Mouse (Mus musculus) gastrocnemius, adult 18-20 months (tissue): ENCODE measurements around the gene Arhgap4. TPM values are rescaled to one million over a fixed set of nuclear protein-coding genes. Genes with fewer than 3 reads are reported as not detected.

ENCODE experiments used
- DNase-seq: peaks from one replicate; pipeline ENCODE4 v3.0.0; 2021; ENCODE audit warnings: low spot score
- total RNA-seq, 2 experiments: library from RNA; stranded (reverse); gene quantifications; 2 replicates each; pipeline ENCODE4 v1.2.3; 2021

Gene Arhgap4
- total RNA-seq, 2 experiments from 2014 or later, result 0.33 to 0.43 TPM

DNA sequence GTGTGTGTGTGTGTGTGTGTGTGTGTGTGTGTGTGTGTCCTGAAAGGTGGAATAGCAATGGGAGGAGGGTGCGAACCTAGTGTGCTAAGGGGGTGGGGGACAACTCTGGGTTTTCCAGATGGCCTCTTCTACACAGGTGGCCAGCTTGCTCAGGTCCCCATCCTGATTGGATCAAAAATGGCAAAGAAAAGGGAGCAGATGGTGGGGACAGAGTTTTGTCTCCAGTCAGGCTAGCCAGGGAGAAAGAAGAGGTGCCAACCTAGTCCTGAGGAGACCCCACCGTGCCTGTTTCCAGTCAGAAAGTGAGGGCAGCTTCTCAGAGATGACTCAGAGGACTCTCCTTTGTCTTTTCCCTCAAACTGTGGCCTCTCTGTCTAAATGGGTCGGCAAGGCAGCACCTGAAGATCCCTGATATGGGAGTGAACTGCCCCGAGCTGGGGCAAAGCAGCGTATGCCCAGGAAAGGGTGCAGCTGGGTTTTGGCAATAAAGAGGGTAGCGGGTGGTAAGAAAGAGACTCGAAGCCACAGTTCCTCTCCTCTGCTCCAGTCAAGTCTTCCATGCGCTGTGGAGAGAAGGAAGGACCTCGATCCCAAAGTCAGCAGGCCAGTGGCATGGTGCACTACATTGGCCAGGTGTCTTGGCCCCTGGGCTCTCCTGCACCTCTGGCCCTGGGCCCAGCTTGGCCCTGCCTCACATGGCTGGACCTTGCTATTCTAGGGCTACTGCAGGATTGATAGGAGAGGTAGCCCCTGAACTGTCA lies 67.2 kb downstream of the Arhgap4 start:
- DNase-seq, result no peak

Other genes with a start within 250 kb of the Arhgap4 start
- 100 to 1,000 TPM; 108 to 141 TPM for gene Slc6a8, start 248.7 kb downstream of the Arhgap4 start, total RNA-seq
- gene Bcap31, start 205.7 kb downstream of the Arhgap4 start, total RNA-seq, result 10 to 100 TPM; 54.2 to 63.8 TPM
- gene Abcd1, start 205.3 kb downstream of the Arhgap4 start, total RNA-seq, result 10 to 100 TPM; 18.7 to 21.2 TPM
- under 1 TPM; 0.68 to 0.69 TPM for gene Plxnb3, start 164.8 kb downstream of the Arhgap4 start, total RNA-seq
- 10 to 100 TPM; 34.1 to 35.2 TPM for gene Srpk3, start 147.5 kb downstream of the Arhgap4 start, total RNA-seq
- gene Idh3g, start 135.0 kb downstream of the Arhgap4 start, total RNA-seq, result 100 to 1,000 TPM; 375 to 389 TPM
- gene Ssr4, start 134.8 kb downstream of the Arhgap4 start, total RNA-seq, result 10 to 100 TPM; 70.2 to 76.6 TPM
- 1 to 10 TPM in 1 of 2 experiments, under 1 TPM in 1; 0.66 to 1.0 TPM for gene Pdzd4, start 96.9 kb downstream of the Arhgap4 start, total RNA-seq
- gene Avpr2, start 29.8 kb downstream of the Arhgap4 start, total RNA-seq, result not detected
- gene L1cam, start 25.8 kb downstream of the Arhgap4 start, total RNA-seq, result 1 to 10 TPM; 1.5 to 2.7 TPM
- gene Naa10, start 74 bp upstream of the Arhgap4 start, total RNA-seq, result 10 to 100 TPM; 50.2 to 56.5 TPM
- 1 to 10 TPM; 1.6 to 2.0 TPM for gene Renbp, start 9.0 kb upstream of the Arhgap4 start, total RNA-seq
- gene Hcfc1, start 44.5 kb upstream of the Arhgap4 start, total RNA-seq, result 10 to 100 TPM; 30.2 to 31.9 TPM
- 10 to 100 TPM; 35.6 to 36.1 TPM for gene Irak1, start 102.0 kb upstream of the Arhgap4 start, total RNA-seq
- gene Opn1mw, start 205.6 kb upstream of the Arhgap4 start, total RNA-seq, result not detected
- 10 to 100 TPM; 27.7 to 29.2 TPM for gene Mecp2, start 213.5 kb upstream of the Arhgap4 start, total RNA-seq
- gene Tex28, start 246.0 kb upstream of the Arhgap4 start, total RNA-seq, result not detected